Mouse (Mus musculus): ENCODE results near the gene Hivep2.
A peak's percentile ranks its signal among the peaks of the same experiment; 100 is the strongest.

The Hivep2 gene

DNA sequence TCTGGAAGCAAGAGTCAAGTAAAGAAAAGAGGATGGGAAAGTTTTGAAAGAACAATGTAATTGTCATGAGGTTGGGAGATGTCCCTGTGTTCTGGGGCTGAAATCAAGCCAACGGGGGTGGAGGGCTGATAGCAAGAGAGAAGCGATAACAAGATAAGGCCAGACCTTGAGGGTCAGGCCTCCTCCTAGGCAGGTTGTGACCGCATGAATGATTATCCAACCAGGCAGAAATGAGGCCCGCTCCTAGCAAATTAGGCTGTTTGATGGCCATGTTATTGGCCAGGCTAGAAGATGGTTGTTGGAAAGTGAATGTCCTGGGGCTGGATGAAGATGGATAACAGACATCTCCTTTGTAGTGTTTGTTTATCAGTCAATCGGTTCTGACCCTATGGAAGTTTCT, 5.4 kb downstream of the Hivep2 start:
- no peak for DNase-seq (ENCODE audit: low read depth, low spot score)

DNA sequence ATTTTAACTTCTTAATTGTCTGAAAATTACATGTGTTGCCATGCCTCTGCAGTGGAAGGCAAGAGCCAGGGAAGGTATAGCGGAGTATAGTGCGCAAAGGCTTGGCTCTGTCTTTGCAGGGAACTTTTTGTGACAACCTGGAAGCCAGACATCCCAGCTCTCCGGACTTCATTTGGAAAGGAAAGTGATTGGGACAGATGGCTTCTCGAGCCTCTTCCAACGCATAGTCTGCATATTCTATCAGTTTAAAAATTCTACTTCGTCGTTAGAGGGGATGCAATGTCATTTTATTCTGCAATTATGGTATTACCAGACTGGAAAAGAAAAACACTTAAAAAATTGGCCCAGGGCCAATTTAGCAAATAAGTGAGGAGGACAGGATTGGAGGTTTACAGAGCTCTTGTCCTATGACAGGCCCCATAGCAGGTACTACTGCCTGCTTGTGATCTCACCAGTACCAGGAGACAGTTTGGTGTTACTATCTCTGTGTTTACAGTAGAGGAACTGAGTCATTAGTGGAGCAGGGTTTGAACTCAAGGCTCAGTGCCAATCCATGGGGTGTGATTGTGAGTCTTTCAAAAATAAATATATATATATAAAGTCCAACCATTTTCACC, 7.8 kb downstream of the Hivep2 start:
- no peak for DNase-seq (ENCODE audit: low read depth, low spot score)

- no peak for DNase-seq (ENCODE audit: low read depth, low spot score)
Measured at GRCm38 (mm10) chr10:13974472-13974871, 8.6 kb downstream of the Hivep2 start.

- DNase-seq (ENCODE audit: low read depth, low spot score) = no peak
Measured at GRCm38 (mm10) chr10:13975861-13976260, 10.0 kb downstream of the Hivep2 start.

GRCm38 (mm10) chr10:13976267-13976666, 10.4 kb downstream of the Hivep2 start:
- DNase-seq (ENCODE audit: low read depth, low spot score) = no peak

- DNase-seq (ENCODE audit: low read depth, low spot score) = peak; percentile 50
Measured at GRCm38 (mm10) chr10:13982271-13982670, 16.4 kb downstream of the Hivep2 start.

DNA sequence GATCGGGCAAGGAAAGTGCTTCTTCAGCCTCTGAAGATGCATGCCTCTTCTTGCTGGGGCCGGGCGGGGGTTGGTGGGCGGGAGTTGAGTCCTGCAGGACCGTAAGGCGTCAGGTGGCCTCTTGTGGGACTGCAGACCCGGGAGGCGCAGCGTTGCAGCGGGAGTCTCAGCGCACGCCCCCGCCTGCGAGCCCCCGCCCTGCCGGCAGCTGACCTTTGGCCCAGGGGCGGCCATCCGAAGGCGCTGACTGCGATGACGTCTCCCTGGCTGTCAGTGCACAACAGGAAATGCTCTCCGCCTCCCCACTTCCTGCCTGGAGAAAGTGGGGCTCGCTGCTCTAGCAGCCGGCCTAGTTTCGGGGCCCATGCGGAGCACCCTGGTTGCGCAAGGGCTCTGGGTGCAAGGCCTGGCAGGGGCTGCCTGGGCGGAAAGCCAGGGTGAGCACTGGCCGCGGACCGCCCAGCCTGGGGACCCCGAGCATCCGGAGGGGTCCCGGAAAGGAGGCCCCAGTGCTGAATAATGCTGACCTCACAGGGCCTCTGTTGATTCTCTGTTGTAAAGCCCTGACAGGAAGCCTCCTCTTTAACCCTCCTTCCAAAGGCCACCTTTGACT, 17.0 kb downstream of the Hivep2 start:
- DNase-seq (ENCODE audit: low read depth, low spot score) = peak; percentile 56

DNA sequence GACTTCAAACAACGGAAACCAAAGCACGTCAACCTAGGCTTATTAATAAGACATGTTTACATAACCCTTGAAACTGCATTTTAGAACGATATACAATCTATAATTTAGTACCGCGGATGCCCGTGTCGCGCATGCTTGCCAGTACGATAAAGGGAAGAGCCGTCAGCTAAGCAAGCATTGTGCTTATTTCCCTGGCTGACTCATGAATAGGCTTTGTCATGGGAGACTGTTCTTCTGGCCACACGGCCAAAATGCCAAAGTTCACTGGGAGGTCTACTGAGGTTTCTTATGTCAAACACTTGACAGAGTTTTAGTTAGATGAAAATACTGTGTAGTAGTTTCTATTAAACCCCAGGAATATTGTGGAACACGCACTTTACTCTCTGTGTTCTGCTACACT, 17.8 kb downstream of the Hivep2 start:
- DNase-seq (ENCODE audit: low read depth, low spot score) = no peak

GRCm38 (mm10) chr10:13984233-13984632, 18.4 kb downstream of the Hivep2 start:
- no peak for DNase-seq (ENCODE audit: low read depth, low spot score)

- DNase-seq (ENCODE audit: low read depth, low spot score) = no peak
Measured at GRCm38 (mm10) chr10:13986539-13986938, 20.7 kb downstream of the Hivep2 start.

GRCm38 (mm10) chr10:13987336-13987735, 21.5 kb downstream of the Hivep2 start:
- peak; percentile 66 for DNase-seq (ENCODE audit: low read depth, low spot score)

GRCm38 (mm10) chr10:13988280-13988679, 22.4 kb downstream of the Hivep2 start:
- DNase-seq (ENCODE audit: low read depth, low spot score) = no peak

DNA sequence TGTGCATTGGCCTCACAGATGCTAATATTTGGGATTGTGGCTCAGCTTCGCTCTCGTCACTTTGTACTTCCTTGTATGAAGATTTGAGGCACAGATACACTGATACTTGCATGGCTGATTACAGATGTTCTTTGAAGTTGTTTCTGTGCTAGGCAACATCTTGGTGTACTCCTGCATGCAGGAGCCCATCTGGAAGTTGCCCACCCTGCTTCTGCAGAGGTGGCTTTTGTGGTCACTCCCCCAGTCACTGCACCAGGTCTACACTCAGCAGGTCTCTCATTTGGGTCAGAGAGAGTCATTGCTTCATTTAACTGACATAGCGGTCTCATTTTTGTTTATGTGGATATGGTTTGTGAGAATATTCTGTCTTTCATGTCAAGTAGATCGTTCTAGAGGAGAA, 22.9 kb downstream of the Hivep2 start:
- DNase-seq (ENCODE audit: low read depth, low spot score) = no peak

GRCm38 (mm10) chr10:13990842-13991241, 25.0 kb downstream of the Hivep2 start:
- no peak for DNase-seq (ENCODE audit: low read depth, low spot score)

DNA sequence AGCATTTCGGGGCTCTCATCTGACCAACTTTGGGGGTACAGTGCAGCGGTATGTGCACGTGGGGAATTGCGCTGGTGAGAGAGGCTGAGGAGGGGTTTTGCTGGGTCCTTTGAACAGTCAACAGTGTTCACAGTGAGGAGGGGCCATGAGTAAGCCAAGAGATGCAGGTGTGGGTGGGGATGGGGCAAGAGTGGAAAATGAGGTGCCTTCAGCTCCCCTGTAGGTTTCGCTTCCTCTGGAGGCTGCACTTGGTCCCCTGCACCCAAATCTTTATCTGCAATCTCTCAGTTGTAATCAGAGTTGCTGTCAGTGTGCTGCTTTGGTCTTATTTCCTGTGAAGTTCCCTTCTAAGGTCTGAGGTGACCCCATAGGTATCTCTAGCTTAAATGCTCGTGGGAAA, 27.5 kb downstream of the Hivep2 start:
- DNase-seq (ENCODE audit: low read depth, low spot score) = peak; percentile 88

DNA sequence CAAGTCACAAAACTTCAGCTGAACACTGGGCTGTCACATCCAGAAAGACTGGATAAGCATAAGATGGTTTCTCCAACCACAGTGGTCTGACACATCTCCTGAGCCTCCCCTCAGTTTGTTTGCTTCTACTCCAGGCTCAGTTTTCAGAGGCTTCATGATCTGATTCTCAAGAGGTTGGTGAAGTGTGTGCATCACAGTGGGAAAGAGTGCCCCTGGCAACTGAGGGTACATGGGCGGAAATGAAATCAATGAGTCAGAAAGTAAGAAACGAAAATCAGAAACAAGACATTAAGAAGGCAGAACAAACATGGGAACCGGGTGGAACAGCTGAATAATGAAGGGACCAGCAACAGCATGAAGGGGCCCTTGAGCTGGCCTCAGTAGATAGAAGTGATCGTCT, 31.5 kb downstream of the Hivep2 start:
- DNase-seq (ENCODE audit: low read depth, low spot score) = no peak

DNA sequence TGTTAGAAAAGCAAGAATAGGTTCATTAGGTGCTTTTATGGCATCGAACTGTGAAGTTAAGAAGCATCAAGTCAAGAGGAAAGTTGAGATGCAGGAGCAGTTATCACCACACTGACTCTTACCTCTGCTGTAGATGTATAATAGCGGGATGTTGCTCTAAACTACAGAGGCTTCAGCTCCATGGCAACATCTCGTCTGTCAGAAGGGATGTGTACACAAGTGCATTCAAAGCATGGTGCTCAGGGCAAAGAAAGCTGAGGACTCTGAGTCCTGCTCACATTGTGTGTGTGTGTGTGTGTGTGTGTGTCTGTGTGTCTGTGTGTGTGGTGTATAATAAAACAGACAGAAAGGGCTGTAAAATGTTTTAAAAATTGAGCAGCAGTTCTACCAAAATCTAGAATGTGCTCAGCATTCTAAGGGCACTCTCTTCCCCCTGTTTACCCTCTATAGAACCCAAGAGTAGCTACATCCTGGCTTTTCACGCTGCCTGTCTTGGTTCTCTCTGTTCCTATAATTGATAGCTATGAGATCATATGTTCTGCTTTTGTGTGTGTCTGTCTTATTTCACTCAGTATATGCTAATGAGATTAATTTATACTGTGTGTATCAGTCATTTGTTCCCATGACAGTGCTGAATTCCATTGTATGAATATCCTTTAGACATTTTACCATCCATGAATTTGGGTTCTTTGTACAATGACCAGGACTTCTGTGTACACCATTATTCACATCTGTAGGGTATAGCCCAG, 39.1 kb downstream of the Hivep2 start:
- DNase-seq (ENCODE audit: low read depth, low spot score) = no peak

DNA sequence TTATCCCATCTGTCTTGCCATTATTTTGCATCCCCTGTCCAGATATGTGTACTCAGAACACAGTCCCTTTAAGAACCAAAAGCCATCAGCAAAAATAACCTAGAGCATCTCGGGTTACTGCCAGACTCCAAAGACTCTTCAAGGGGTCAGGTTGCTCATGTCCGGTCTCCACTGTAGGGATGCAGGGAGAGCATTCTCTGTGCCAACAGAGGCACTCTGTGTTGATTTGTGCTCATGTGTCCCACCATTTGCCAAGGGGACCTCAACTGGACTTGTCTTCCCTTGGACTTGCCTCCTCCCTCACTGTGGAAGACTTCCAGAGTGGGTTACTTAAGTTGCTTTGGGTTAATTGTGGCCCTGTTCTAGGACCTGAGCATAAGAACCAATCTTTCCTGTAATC, 43.8 kb downstream of the Hivep2 start:
- DNase-seq (ENCODE audit: low read depth, low spot score) = no peak

GRCm38 (mm10) chr10:14016287-14016970, 50.6 kb downstream of the Hivep2 start:
- DNase-seq (ENCODE audit: low read depth, low spot score) = no peak

- DNase-seq (ENCODE audit: low read depth, low spot score) = no peak
Measured at GRCm38 (mm10) chr10:14017338-14017737, 51.5 kb downstream of the Hivep2 start.

DNA sequence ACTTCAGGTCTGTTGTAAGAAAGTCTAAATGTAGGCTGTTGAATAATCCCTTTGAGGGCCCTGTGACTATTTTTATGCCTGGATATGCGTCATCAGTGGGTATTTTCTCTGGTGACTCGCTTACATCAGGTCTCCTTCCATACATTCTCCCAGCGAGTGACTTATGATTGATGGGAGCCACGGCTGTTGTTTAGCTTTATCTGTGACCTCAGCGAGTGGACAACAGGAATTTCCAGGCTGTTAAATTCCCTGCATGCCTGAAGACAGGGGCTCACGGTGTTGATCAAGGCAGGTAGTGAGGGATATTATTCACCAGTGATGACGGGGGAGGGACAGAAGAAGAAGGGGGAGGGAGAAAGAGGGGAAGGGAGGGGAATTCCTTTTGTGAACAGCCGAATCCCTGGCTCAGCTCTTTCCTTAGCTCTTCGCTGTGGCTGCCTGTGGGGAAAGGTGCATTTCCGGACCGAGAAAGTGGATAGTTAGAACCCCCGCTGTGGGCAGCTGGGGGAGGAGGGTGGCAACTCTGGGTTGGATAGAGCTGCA, 52.0 kb downstream of the Hivep2 start:
- DNase-seq (ENCODE audit: low read depth, low spot score) = no peak

DNA sequence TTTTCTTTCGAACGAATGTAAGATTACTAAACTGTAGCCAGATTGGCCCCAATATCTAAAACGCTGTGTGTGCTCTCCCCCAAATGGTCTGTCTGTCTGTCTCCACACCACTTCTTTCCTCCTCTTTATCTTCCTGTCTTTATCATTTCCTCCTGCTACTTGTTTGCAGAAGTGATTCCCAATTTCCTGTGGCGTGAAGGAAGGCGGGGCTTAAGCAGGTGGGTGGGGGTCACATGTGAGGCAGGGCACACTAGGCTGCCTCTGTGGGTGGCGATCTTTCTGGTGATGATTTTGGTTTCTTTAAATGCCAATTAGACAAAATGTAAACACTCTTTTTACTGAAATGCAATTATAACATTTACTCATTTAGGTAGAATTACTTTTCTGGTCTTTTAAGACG, 52.8 kb downstream of the Hivep2 start:
- DNase-seq (ENCODE audit: low read depth, low spot score) = no peak

All from A20 (cell line).